Mouse (Mus musculus) cerebellum, adult (tissue): ENCODE measurements around the gene Gtf3c3.

Experiments used
- ATAC-seq: cut with Nextera tagmentation; 2 replicates; pipeline ENCODE4 v1.9.2; 2017; ENCODE audit warnings: mild to moderate bottlenecking, moderate library complexity, mixed read lengths; ENCODE audit not compliant: insufficient number of reproducible peaks, low FRiP score, low TSS enrichment

Gene Gtf3c3

GRCm38 (mm10) chr1:54438340-54439079 is at the start of gene Gtf3c3:
Gene Gtf3c3, minus strand, starts transcription at chr1:54438971.
- ATAC-seq: peak; percentile 97

GRCm38 (mm10) chr1:54484744-54485420 is 46.1 kb upstream of the Gtf3c3 start:
- no peak for ATAC-seq

- ATAC-seq: no peak
Observed at GRCm38 (mm10) chr1:54480491-54480890, 41.7 kb upstream of the Gtf3c3 start.

- peak; percentile 53 for ATAC-seq
Observed at GRCm38 (mm10) chr1:54468662-54469061, 29.9 kb upstream of the Gtf3c3 start.

GRCm38 (mm10) chr1:54467366-54467765 is 28.6 kb upstream of the Gtf3c3 start:
- ATAC-seq: no peak

GRCm38 (mm10) chr1:54452116-54452515 is 13.3 kb upstream of the Gtf3c3 start:
- ATAC-seq: no peak

- ATAC-seq: no peak
Observed at GRCm38 (mm10) chr1:54448833-54449232, 10.1 kb upstream of the Gtf3c3 start.

- ATAC-seq: no peak
Observed at GRCm38 (mm10) chr1:54443641-54444040, 4.9 kb upstream of the Gtf3c3 start.

- no peak for ATAC-seq
Observed at GRCm38 (mm10) chr1:54439080-54439476, 307 bp upstream of the Gtf3c3 start.

- no peak for ATAC-seq
Observed at GRCm38 (mm10) chr1:54422195-54422750, 16.5 kb downstream of the Gtf3c3 start.

- ATAC-seq: no peak
Observed at GRCm38 (mm10) chr1:54421670-54422069, 17.1 kb downstream of the Gtf3c3 start.

- ATAC-seq: no peak
Observed at GRCm38 (mm10) chr1:54402736-54403135, 36.0 kb downstream of the Gtf3c3 start.

- ATAC-seq: no peak
Observed at GRCm38 (mm10) chr1:54384221-54384620, 54.5 kb downstream of the Gtf3c3 start.

GRCm38 (mm10) chr1:54380978-54381914 is 57.5 kb downstream of the Gtf3c3 start:
- 0 out of 2 replicates have a peak, but pooled peaks have one; percentile 26 for ATAC-seq

- peak; percentile 58; the same call in 1 of the 2 replicates for ATAC-seq
Observed at GRCm38 (mm10) chr1:54377506-54378051, 61.2 kb downstream of the Gtf3c3 start.

GRCm38 (mm10) chr1:54356566-54356965 is 82.2 kb downstream of the Gtf3c3 start:
- ATAC-seq: peak; percentile 45; the same call in 1 of the 2 replicates

- ATAC-seq: no peak
Observed at GRCm38 (mm10) chr1:54355485-54355884, 83.3 kb downstream of the Gtf3c3 start.

- no peak for ATAC-seq
Observed at GRCm38 (mm10) chr1:54354786-54355185, 84.0 kb downstream of the Gtf3c3 start.
